ENCODE assay signal across 26 mouse cellular contexts in genomic region chr2:165498816-165499215, GRCm38 (mm10). TPM values are rescaled to one million over a fixed set of nuclear protein-coding genes. Genes with fewer than 3 reads are reported as not detected.
A peak's percentile ranks its signal among the peaks of the same experiment; 100 is the strongest.
DNase-seq lines count a peak whose midpoint lies in the region; ATAC-seq and TF ChIP-seq lines count a peak whose summit lies in the region.
"Had no signal": no experiment of that assay in that cellular context is flagged by ENCODE, and none has a peak within 500 bp of the region (broad histone marks: within the 10 kb centered on the region; RNA-seq: fewer than 3 reads in every experiment).

No protein-coding gene starts in this region.

- no peaks in the 10 kb centered on the region for H3K27me3 ChIP-seq in forebrain, embryonic 14.5 days (replicated peaks; ENCODE audit: control insufficient read depth, insufficient read depth, low read length)
- H3K27me3 ChIP-seq in forebrain, postnatal 0 days (ENCODE audit: insufficient read depth, low read length), result no peaks in the 10 kb centered on the region
- H3K27me3 ChIP-seq in lung, embryonic 16.5 days (ENCODE audit: control insufficient read depth, insufficient read depth, low read depth, low read length), result no peaks in the 10 kb centered on the region
- H3K27me3 ChIP-seq: forebrain, embryonic 15.5 days; hindbrain, embryonic 12.5 days; hindbrain, embryonic 15.5 days had no signal

- 74% methylated on average over 6 of the region's 6 CpGs for WGBS in forebrain, embryonic 14.5 days
- WGBS in forebrain, postnatal 0 days, result 62% methylated on average over 6 of the region's 6 CpGs
- 20% methylated on average over 6 of the region's 6 CpGs for WGBS in lung, embryonic 16.5 days
- WGBS in lung, adult 2 months, result 38% methylated on average over 6 of the region's 6 CpGs

- H3K9ac ChIP-seq in forebrain, embryonic 14.5 days (ENCODE audit: low read length), result no peak overlapping the region
- no peak overlapping the region for H3K9ac ChIP-seq in forebrain, postnatal 0 days
- no peak overlapping the region for H3K9ac ChIP-seq in lung, embryonic 16.5 days (ENCODE audit: low read length)
- H3K9ac ChIP-seq: embryonic facial prominence, embryonic 13.5 days; forebrain, embryonic 15.5 days; hindbrain, embryonic 12.5 days; hindbrain, embryonic 15.5 days had no signal

- peak; percentile 10 for DNase-seq in forebrain, embryonic 14.5 days (ENCODE audit: low spot score)
- no peak for DNase-seq in forebrain, postnatal 0 days
- no peak for DNase-seq in lung, adult 2 months
- peak; percentile 28 for DNase-seq in NIH3T3 (ENCODE audit: low read depth)
- peak; percentile 67 for DNase-seq in gonadal fat pad, adult 2 months (ENCODE audit: low read depth)
- DNase-seq in right cerebral cortex, adult 2 months (ENCODE audit: low spot score in 2 of 2), result no peak
- DNase-seq: adrenal gland, postnatal 14 days; B cell, adult 2 months; cerebellum, adult 11 months; cerebellum, adult 2 months; cerebellum, adult 9-11 months; cerebellum, postnatal 25 days; gastrocnemius, postnatal 10 days; gastrocnemius, postnatal 36 days; heart, adult 11 months had no signal

- TF ChIP-seq POLR2A in lung, adult 2 months (IDR thresholded peaks at IDR 0.05; ENCODE audit: borderline replicate concordance, extremely low read depth, low read depth, low read length), result no peak

- no peaks in the 10 kb centered on the region for H3K36me3 ChIP-seq in forebrain, embryonic 14.5 days (ENCODE audit: control insufficient read depth, insufficient read depth, low read length)
- no peaks in the 10 kb centered on the region for H3K36me3 ChIP-seq in forebrain, postnatal 0 days (ENCODE audit: insufficient read depth)
- no peaks in the 10 kb centered on the region for H3K36me3 ChIP-seq in lung, embryonic 16.5 days (ENCODE audit: control insufficient read depth, insufficient read depth, low read length)
- H3K36me3 ChIP-seq: embryonic facial prominence, embryonic 13.5 days; forebrain, embryonic 15.5 days; G1E; hindbrain, embryonic 12.5 days; hindbrain, embryonic 15.5 days had no signal

- no peak for TF ChIP-seq CTCF in forebrain, postnatal 0 days (IDR thresholded peaks at IDR 0.05; ENCODE audit: low read depth)
- no peak for TF ChIP-seq CTCF in lung, adult 2 months (IDR thresholded peaks at IDR 0.05; ENCODE audit: insufficient read depth, low read length)

- no peak overlapping the region for H3K27ac ChIP-seq in forebrain, embryonic 14.5 days (ENCODE audit: low read depth, low read length)
- H3K27ac ChIP-seq in forebrain, postnatal 0 days (ENCODE audit: low read depth, low read length), result no peak overlapping the region
- peak overlapping the region; percentile 74 for H3K27ac ChIP-seq in lung, embryonic 16.5 days (ENCODE audit: low read length)
- H3K27ac ChIP-seq: embryonic facial prominence, embryonic 13.5 days; forebrain, embryonic 15.5 days; hindbrain, embryonic 12.5 days; hindbrain, embryonic 15.5 days had no signal

- no peak for ATAC-seq in forebrain, embryonic 14.5 days
- ATAC-seq in forebrain, postnatal 0 days, result no peak
- peak; percentile 32; the same call in 1 of the 2 replicates for ATAC-seq in lung, embryonic 16.5 days (ENCODE audit: low read depth)
- ATAC-seq: activated CD4-positive, CD25-positive, alpha-beta regulatory T cell, adult 4 months; forebrain, embryonic 15.5 days had no signal

- H3K4me2 ChIP-seq in forebrain, embryonic 14.5 days (ENCODE audit: low read length), result no peak overlapping the region
- H3K4me2 ChIP-seq in forebrain, postnatal 0 days (ENCODE audit: low read depth), result no peak overlapping the region
- no peak overlapping the region for H3K4me2 ChIP-seq in lung, embryonic 16.5 days (ENCODE audit: low read depth, low read length)
- H3K4me2 ChIP-seq: embryonic facial prominence, embryonic 13.5 days; forebrain, embryonic 15.5 days; heart, embryonic 11.5 days; hindbrain, embryonic 12.5 days; hindbrain, embryonic 15.5 days had no signal

- no peak overlapping the region for H3K4me3 ChIP-seq in forebrain, embryonic 14.5 days (ENCODE audit: low read depth, low read length)
- H3K4me3 ChIP-seq in forebrain, postnatal 0 days (ENCODE audit: low read depth, low read length), result no peak overlapping the region
- no peak overlapping the region for H3K4me3 ChIP-seq in lung, embryonic 16.5 days (ENCODE audit: low read length)
- H3K4me3 ChIP-seq in lung, adult 2 months (replicated peaks; ENCODE audit: extremely low read depth, low read depth, low read length), result no peak overlapping the region
- H3K4me3 ChIP-seq: embryonic facial prominence, embryonic 13.5 days; forebrain, embryonic 15.5 days; hindbrain, embryonic 12.5 days; hindbrain, embryonic 15.5 days had no signal

- no peaks in the 10 kb centered on the region for H3K9me3 ChIP-seq in forebrain, embryonic 14.5 days (replicated peaks; ENCODE audit: control insufficient read depth, low read length)
- no peaks in the 10 kb centered on the region for H3K9me3 ChIP-seq in forebrain, postnatal 0 days (ENCODE audit: low read length)
- H3K9me3 ChIP-seq in lung, embryonic 16.5 days (ENCODE audit: control insufficient read depth, low read length), result no peaks in the 10 kb centered on the region
- H3K9me3 ChIP-seq: embryonic facial prominence, embryonic 13.5 days; forebrain, embryonic 15.5 days; hindbrain, embryonic 12.5 days; hindbrain, embryonic 15.5 days had no signal

- peaks cover 5% of the 10 kb centered on the region for H3K4me1 ChIP-seq in forebrain, embryonic 14.5 days (ENCODE audit: control insufficient read depth, insufficient read depth, low read length)
- H3K4me1 ChIP-seq in forebrain, postnatal 0 days (ENCODE audit: insufficient read depth), result no peaks in the 10 kb centered on the region; the same call in 1 of the 2 replicates
- H3K4me1 ChIP-seq in lung, embryonic 16.5 days (replicated peaks; ENCODE audit: control insufficient read depth, insufficient read depth, low read length), result peaks cover 20% of the 10 kb centered on the region
- peaks cover 5% of the 10 kb centered on the region for H3K4me1 ChIP-seq in lung, adult 2 months (ENCODE audit: control insufficient read depth, insufficient read depth, low read length)

RNA-seq across cellular contexts. Expression of gene Slc2a10, which starts 4.8 kb away (rescaled TPM):
- 1.2 and 1.8 TPM in 2 replicates for polyA plus RNA-seq in forebrain, embryonic 14.5 days (2014; fragmentation: Nextera tagmentation; extraction: Ambion mirVana)
- total RNA-seq in forebrain, postnatal 0 days (2014; rRNA removed), result 0.62 and 2.1 TPM in 2 replicates
- polyA plus RNA-seq in forebrain, postnatal 0 days (2015; fragmentation: Nextera tagmentation; extraction: Ambion mirVana), result 0.84 and 2.1 TPM in 2 replicates
- 12.7 and 13.1 TPM in 2 replicates for polyA plus RNA-seq in lung, embryonic 16.5 days (2015; fragmentation: Nextera tagmentation; extraction: Ambion mirVana)
- 8.9 and 10.1 TPM in 2 replicates for polyA plus RNA-seq in lung, adult 2 months (2012; rRNA removed)
- polyA plus RNA-seq in gonadal fat pad, adult 2 months (2012; rRNA removed), result 18.6 and 23.1 TPM in 2 replicates
- total RNA-seq: CH12.LX had no signal
- polyA plus RNA-seq: activated CD4-positive, CD25-positive, alpha-beta regulatory T cell, adult 4 months; G1E had no signal

RNA-seq across cellular contexts. Expression of gene Trp53rka, which starts 5.7 kb away (rescaled TPM):
- 37.0 and 45.0 TPM in 2 replicates for polyA plus RNA-seq in forebrain, embryonic 14.5 days (2014; fragmentation: Nextera tagmentation; extraction: Ambion mirVana)
- total RNA-seq in forebrain, postnatal 0 days (2014; rRNA removed), result 44.0 and 54.6 TPM in 2 replicates
- 31.8 and 36.8 TPM in 2 replicates for polyA plus RNA-seq in forebrain, postnatal 0 days (2015; fragmentation: Nextera tagmentation; extraction: Ambion mirVana)
- 29.4 and 30.6 TPM in 2 replicates for polyA plus RNA-seq in lung, embryonic 16.5 days (2015; fragmentation: Nextera tagmentation; extraction: Ambion mirVana)
- 21.5 and 22.2 TPM in 2 replicates for polyA plus RNA-seq in lung, adult 2 months (2012; rRNA removed)
- polyA plus RNA-seq in gonadal fat pad, adult 2 months (2012; rRNA removed), result 18.7 and 20.5 TPM in 2 replicates

RNA-seq across cellular contexts. Expression of gene Slc13a3, which starts 25.8 kb away (rescaled TPM):
- 5.8 and 8.6 TPM in 2 replicates for polyA plus RNA-seq in forebrain, embryonic 14.5 days (2014; fragmentation: Nextera tagmentation; extraction: Ambion mirVana)
- total RNA-seq in forebrain, postnatal 0 days (2014; rRNA removed), result 12.7 and 24.3 TPM in 2 replicates
- 14.4 and 18.0 TPM in 2 replicates for polyA plus RNA-seq in forebrain, postnatal 0 days (2015; fragmentation: Nextera tagmentation; extraction: Ambion mirVana)
- polyA plus RNA-seq in lung, embryonic 16.5 days (2015; fragmentation: Nextera tagmentation; extraction: Ambion mirVana), result 0.57 and 0.80 TPM in 2 replicates
- 3.1 and 3.4 TPM in 2 replicates for polyA plus RNA-seq in lung, adult 2 months (2012; rRNA removed)
- 1.1 and 1.3 TPM in 2 replicates for polyA plus RNA-seq in gonadal fat pad, adult 2 months (2012; rRNA removed)
- total RNA-seq: CH12.LX; common myeloid progenitor, adult 5-6 weeks; hematopoietic stem cell, adult 5-6 weeks had no signal
- polyA plus RNA-seq: activated CD4-positive, CD25-positive, alpha-beta regulatory T cell, adult 4 months; G1E had no signal

Comparison
In these comparisons a context has a peak if more than half of its experiments do, and no peak if none do; other contexts are left out.
1. DNase-seq: peak in forebrain, embryonic 14.5 days (single experiment), NIH3T3 (single experiment) and gonadal fat pad, adult 2 months (single experiment); none in forebrain, postnatal 0 days (single experiment), lung, adult 2 months (single experiment) and right cerebral cortex, adult 2 months (0 of 2).